Mouse (Mus musculus) heart, adult 9 months (tissue): ENCODE data around the gene Nol12.

Experiments used
- DNase-seq, 2 experiments: peaks; one replicate each; pipeline ENCODE4 v3.0.0; 2022; ENCODE audit warnings: low spot score in 2 of 2

Nol12 gene

GRCm38 (mm10) chr15:78990970-78991525, 56.3 kb downstream of the Nol12 start:
- no peak for DNase-seq

GRCm38 (mm10) chr15:78992235-78992634, 57.5 kb downstream of the Nol12 start:
- DNase-seq, result no peak

- DNase-seq, result no peak
Measured at GRCm38 (mm10) chr15:78992925-78993324, 58.2 kb downstream of the Nol12 start.
